Mouse (Mus musculus) hindbrain, embryonic 15.5 days (tissue): ENCODE measurements around the gene Bckdk. TPM values are rescaled to one million over a fixed set of nuclear protein-coding genes. Genes with fewer than 3 reads are reported as not detected.
"Not testable (repeated sequence)": the region's sequence is repeated elsewhere in the genome, so short reads cannot be mapped to it uniquely, and the experiment has no call there.

Experiments used
- ATAC-seq: fragments of 200-750 bp; cut with Nextera tagmentation; 2 replicates; pipeline ENCODE4 v1.8.0; 2017; ENCODE audit warnings: low read depth, moderate number of reproducible peaks, moderate TSS enrichment; ENCODE audit not compliant: low FRiP score
- H3K27ac ChIP-seq: fragments of 300-500 bp; sonication (generic); replicated peaks from 2 replicates; pipeline ENCODE4 v1.5.1; 2015; ENCODE audit warnings: mild to moderate bottlenecking, inconsistent platforms
- H3K27me3 ChIP-seq: fragments of 300-500 bp; sonication (generic); 2 replicates; pipeline ENCODE4 v1.6.1; 2015; ENCODE audit warnings: control low read depth, inconsistent platforms
- H3K36me3 ChIP-seq: fragments of 300-500 bp; sonication (generic); 2 replicates; pipeline ENCODE4 v1.6.1; 2015; ENCODE audit warnings: control low read depth, inconsistent platforms
- H3K4me1 ChIP-seq: fragments of 300-500 bp; sonication (generic); replicated peaks from 2 replicates; pipeline ENCODE4 v1.6.1; 2015; ENCODE audit warnings: control low read depth, inconsistent platforms
- H3K4me2 ChIP-seq: fragments of 300-500 bp; sonication (generic); 2 replicates; pipeline ENCODE4 v1.6.1; 2015; ENCODE audit warnings: moderate library complexity, mild to moderate bottlenecking, inconsistent platforms
- H3K4me3 ChIP-seq: fragments of 300-500 bp; sonication (generic); 2 replicates; pipeline ENCODE4 v1.5.1; 2015; ENCODE audit warnings: mild to moderate bottlenecking, inconsistent platforms
- H3K9ac ChIP-seq: fragments of 300-500 bp; sonication (generic); 2 replicates; pipeline ENCODE4 v1.6.1; 2015; ENCODE audit warnings: inconsistent platforms
- H3K9me3 ChIP-seq: fragments of 300-500 bp; sonication (generic); 2 replicates; pipeline ENCODE4 v1.6.1; 2016; ENCODE audit warnings: control low read depth, inconsistent platforms
- WGBS: fragments of 180-500 bp; shearing (Covaris S2); methylation state at CpG from one replicate; pipeline ENCODE4 v1.1.7; 2015; 5-methylcytosine and 5-hydroxymethylcytosine counted together
- polyA plus RNA-seq: library from polyadenylated mRNA; unstranded; fragments of >200 nt; fragmentation: Nextera tagmentation; extraction: Ambion mirVana; gene quantifications from 2 replicates; pipeline ENCODE4 v1.2.1, GENCODE M21; 2015

Bckdk gene
- polyA plus RNA-seq, 1 experiment from 2014 or later: 65.4 TPM

GRCm38 (mm10) chr7:127879301-127879700, 24.6 kb upstream of the Bckdk start:
- no peak for ATAC-seq
- Histone ChIP-seq H3K4me1 (peaks cover 29% of the 10 kb centered on the region), H3K4me2 (no peak overlapping the region), H3K4me3 (no peak overlapping the region), H3K9me3 (no peaks in the 10 kb centered on the region), H3K36me3 (peaks cover 57% of the 10 kb centered on the region), H3K27ac (no peak overlapping the region), H3K27me3 (no peaks in the 10 kb centered on the region), H3K9ac (no peak overlapping the region)
- 96% methylated on average over 9 of the region's 9 CpGs for WGBS

DNA sequence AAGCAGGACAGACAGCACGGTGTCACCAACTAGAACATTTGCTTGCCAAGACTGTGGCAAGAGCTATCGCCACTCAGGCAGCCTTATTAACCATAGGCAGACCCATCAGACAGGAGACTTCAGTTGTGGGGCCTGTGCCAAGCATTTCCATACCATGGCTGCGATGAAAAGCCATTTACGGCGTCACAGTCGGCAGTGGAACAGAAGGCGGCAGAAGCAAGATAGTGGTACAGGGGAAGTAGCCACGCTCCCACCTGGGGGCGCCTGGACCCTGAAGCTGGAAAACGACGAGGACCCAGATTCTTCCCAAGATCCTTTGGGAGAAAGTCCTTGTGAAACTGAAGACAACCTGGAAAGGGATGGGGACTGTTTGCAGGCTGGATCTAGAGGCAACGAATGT, 23.5 kb upstream of the Bckdk start:
- 89% methylated on average over 12 of the region's 12 CpGs for WGBS
- H3K4me1 ChIP-seq: peaks cover 27% of the 10 kb centered on the region
- no peak for ATAC-seq

DNA sequence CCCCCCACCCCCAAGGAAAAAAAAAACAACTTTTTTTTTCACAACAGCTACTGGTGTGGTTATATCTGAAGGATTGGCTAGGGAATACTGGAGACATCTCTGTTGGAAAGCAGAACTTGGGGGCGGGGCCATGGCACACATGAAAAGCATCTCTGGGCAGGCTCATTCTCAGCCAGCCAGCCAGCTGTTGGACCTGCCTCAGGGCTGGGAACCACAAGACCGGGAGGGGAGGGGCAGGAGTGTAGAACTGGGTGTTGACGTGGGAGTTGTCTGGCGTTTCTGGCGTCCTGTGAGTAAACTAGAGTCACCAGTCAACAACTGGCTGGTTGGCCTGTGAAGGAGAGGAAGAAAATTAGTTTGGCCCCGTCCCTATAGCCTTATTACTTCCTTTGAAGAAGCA, 17.9 kb upstream of the Bckdk start:
- peaks cover 83% of the 10 kb centered on the region for H3K36me3 ChIP-seq
- H3K4me1 ChIP-seq: peaks cover 23% of the 10 kb centered on the region
- H3K4me3 ChIP-seq: no peak overlapping the region
- no peak overlapping the region for H3K9ac ChIP-seq
- no peak overlapping the region for H3K27ac ChIP-seq
- 77% methylated on average over 6 of the region's 6 CpGs for WGBS
- ATAC-seq: no peak
- H3K4me2 ChIP-seq: no peak overlapping the region
- H3K27me3 ChIP-seq: no peaks in the 10 kb centered on the region
- no peaks in the 10 kb centered on the region for H3K9me3 ChIP-seq

More for the DNA sequence above, 23.5 kb upstream of the Bckdk start:
- H3K4me2 ChIP-seq: no peak overlapping the region
- no peak overlapping the region for H3K4me3 ChIP-seq
- no peak overlapping the region for H3K27ac ChIP-seq
- no peaks in the 10 kb centered on the region for H3K9me3 ChIP-seq
- peaks cover 66% of the 10 kb centered on the region for H3K36me3 ChIP-seq
- no peaks in the 10 kb centered on the region for H3K27me3 ChIP-seq
- H3K9ac ChIP-seq: no peak overlapping the region

DNA sequence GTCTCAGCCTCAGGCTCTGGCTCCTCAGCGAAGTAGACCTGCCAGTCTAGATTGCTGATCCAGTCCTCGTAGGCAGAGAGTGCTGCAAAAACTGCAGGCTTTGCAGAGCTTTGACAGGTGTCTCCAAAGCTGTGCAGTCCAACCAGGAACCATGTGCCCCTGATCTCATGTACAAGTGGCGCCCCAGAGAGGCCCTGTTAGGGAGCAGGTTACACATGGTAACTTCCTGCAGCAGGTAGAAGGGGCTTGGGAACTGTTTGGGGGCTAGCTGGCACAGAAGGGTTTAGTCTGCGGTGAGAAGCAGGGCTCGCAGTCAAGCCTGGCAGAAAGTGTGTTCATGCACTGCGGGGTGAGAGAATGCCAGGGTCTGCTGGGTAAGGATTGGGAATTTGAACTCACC, 17.3 kb upstream of the Bckdk start:
- WGBS: 95% methylated on average over 6 of the region's 6 CpGs

DNA sequence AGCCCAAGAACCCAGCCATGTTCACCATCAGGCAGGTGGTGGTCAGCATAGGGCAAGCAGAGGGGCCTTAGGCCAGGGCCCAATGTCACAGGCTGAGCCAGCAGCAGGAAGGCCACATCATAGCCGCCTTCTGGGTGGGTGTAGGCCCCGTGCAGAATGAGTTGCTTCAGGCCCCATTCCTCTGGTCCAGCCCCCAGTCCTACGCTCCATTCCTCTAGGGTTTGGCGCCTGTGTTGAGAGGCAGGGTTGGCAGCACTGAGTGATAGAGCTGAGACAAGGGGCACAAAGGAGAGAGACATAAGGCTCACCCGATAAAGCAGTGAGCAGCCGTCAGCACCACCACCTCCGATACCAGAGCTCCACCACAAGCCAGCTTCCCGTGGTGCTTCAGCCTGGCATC, 16.7 kb upstream of the Bckdk start:
- no peaks in the 10 kb centered on the region for H3K27me3 ChIP-seq
- ATAC-seq: no peak
- H3K4me1 ChIP-seq: peaks cover 23% of the 10 kb centered on the region
- 84% methylated on average over 8 of the region's 8 CpGs for WGBS
- H3K9me3 ChIP-seq: no peaks in the 10 kb centered on the region
- no peak overlapping the region for H3K9ac ChIP-seq
- H3K36me3 ChIP-seq: peaks cover 71% of the 10 kb centered on the region
- no peak overlapping the region for H3K27ac ChIP-seq
- H3K4me3 ChIP-seq: no peak overlapping the region
- no peak overlapping the region for H3K4me2 ChIP-seq

More for the DNA sequence above, 17.3 kb upstream of the Bckdk start:
- no peak for ATAC-seq
- H3K4me3 ChIP-seq: no peak overlapping the region
- H3K36me3 ChIP-seq: peaks cover 77% of the 10 kb centered on the region
- no peak overlapping the region for H3K4me2 ChIP-seq
- H3K9me3 ChIP-seq: no peaks in the 10 kb centered on the region
- no peak overlapping the region for H3K27ac ChIP-seq
- no peaks in the 10 kb centered on the region for H3K27me3 ChIP-seq
- H3K4me1 ChIP-seq: peaks cover 23% of the 10 kb centered on the region
- H3K9ac ChIP-seq: no peak overlapping the region

DNA sequence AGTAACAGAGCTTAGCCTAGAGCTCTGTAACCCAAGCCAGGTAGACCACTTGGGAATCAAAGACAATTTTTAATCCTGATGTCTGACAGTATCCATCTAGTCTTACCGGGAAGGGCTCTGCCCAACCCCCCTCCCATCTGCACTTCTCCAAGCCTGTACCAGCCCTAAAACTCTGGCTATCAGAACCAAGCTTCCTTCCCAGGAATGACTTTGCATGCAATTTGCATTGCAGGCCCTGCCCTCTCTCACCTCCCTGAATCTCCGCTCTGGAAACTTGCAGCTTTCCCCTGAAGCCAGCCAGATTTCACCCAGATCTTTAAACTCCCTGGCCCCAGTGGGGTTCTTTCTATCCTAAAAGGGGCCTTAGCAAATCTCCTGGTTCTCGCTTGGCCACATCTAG, 16.1 kb upstream of the Bckdk start:
- no peaks in the 10 kb centered on the region for H3K9me3 ChIP-seq
- no peak overlapping the region for H3K27ac ChIP-seq
- peaks cover 23% of the 10 kb centered on the region for H3K4me1 ChIP-seq
- no peaks in the 10 kb centered on the region for H3K27me3 ChIP-seq
- no peak for ATAC-seq
- H3K4me3 ChIP-seq: no peak overlapping the region
- no peak overlapping the region for H3K9ac ChIP-seq
- no peak overlapping the region for H3K4me2 ChIP-seq
- H3K36me3 ChIP-seq: peaks cover 69% of the 10 kb centered on the region
- WGBS: 87% methylated on average over 3 of the region's 3 CpGs

GRCm38 (mm10) chr7:127888821-127889220, 15.1 kb upstream of the Bckdk start:
- ATAC-seq: no peak
- H3K27ac ChIP-seq: no peak overlapping the region
- peaks cover 16% of the 10 kb centered on the region for H3K4me1 ChIP-seq
- peaks cover 64% of the 10 kb centered on the region for H3K36me3 ChIP-seq
- H3K4me2 ChIP-seq: no peak overlapping the region
- WGBS: 81% methylated on average over 3 of the region's 3 CpGs
- no peak overlapping the region for H3K9ac ChIP-seq
- no peak overlapping the region for H3K4me3 ChIP-seq
- H3K27me3 ChIP-seq: no peaks in the 10 kb centered on the region
- H3K9me3 ChIP-seq: no peaks in the 10 kb centered on the region

GRCm38 (mm10) chr7:127890798-127891197, 13.1 kb upstream of the Bckdk start, which contains the start of gene Prss53:
Prss53 (minus strand) TSS chr7:127890970.
- Histone ChIP-seq H3K4me2 (no peak within 1 kb of the TSS), H3K4me1 (peaks cover 17% of the 10 kb centered on the region), H3K9ac (no peak within 1 kb of the TSS), H3K4me3 (no peak within 1 kb of the TSS), H3K9me3 (no peaks in the 10 kb centered on the region), H3K27me3 (no peaks in the 10 kb centered on the region), H3K27ac (no peak within 1 kb of the TSS), H3K36me3 (peaks cover 48% of the 10 kb centered on the region)
- no peak for ATAC-seq
- WGBS: 41% methylated on average over 4 of the region's 4 CpGs

DNA sequence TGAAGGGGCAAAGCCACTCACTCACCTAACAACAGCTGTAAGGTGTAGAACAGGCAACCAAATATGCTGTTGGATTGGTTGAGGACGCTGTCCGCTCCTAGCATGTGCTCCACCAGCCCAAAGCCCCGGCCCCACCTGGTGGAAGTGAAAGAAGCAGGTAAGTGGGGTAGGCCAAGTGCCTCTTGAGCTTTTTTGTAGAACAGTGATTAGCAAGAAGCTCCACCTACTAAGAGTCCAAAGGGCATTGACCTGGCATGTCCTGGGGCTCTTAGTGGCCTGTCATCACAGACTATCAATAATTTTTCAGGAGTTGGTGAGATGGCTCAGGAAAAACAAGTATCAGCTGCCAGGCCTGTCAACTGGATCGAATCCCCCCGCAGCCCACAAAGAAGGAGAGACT, 9.4 kb upstream of the Bckdk start:
- H3K27ac ChIP-seq: no peak overlapping the region
- no peak overlapping the region for H3K9ac ChIP-seq
- ATAC-seq: no peak
- H3K27me3 ChIP-seq: no peaks in the 10 kb centered on the region
- peaks cover 11% of the 10 kb centered on the region for H3K4me1 ChIP-seq
- H3K36me3 ChIP-seq: peaks cover 14% of the 10 kb centered on the region
- no peaks in the 10 kb centered on the region for H3K9me3 ChIP-seq
- peak overlapping the region; percentile 87 for H3K4me2 ChIP-seq
- peak overlapping the region; percentile 82 for H3K4me3 ChIP-seq
- 87% methylated on average over 5 of the region's 5 CpGs for WGBS

- H3K27ac ChIP-seq: peak within 1 kb of the TSS; percentile 83
- H3K4me2 ChIP-seq: peak within 1 kb of the TSS; percentile 87
- WGBS: 0% methylated on average over 26 of the region's 26 CpGs
- peak within 1 kb of the TSS; percentile 82 for H3K4me3 ChIP-seq
- no peaks in the 10 kb centered on the region for H3K27me3 ChIP-seq
- H3K36me3 ChIP-seq: peaks cover 10% of the 10 kb centered on the region
- ATAC-seq: peak; percentile 98
- H3K9ac ChIP-seq: peak within 1 kb of the TSS; percentile 68
- no peaks in the 10 kb centered on the region for H3K9me3 ChIP-seq
- H3K4me1 ChIP-seq: peaks cover 11% of the 10 kb centered on the region
Measured at GRCm38 (mm10) chr7:127895442-127895841, 8.4 kb upstream of the Bckdk start, which contains the start of the genes Gm21974 and Vkorc1. Gm21974 (minus strand) TSS chr7:127895454. Vkorc1 (minus strand) TSS chr7:127895617.

GRCm38 (mm10) chr7:127895891-127896290, 8.0 kb upstream of the Bckdk start:
- not testable (repeated sequence) for H3K9me3 ChIP-seq, H3K27me3 ChIP-seq, ATAC-seq, H3K36me3 ChIP-seq, H3K9ac ChIP-seq
- WGBS: 71% methylated on average over 7 of the region's 7 CpGs
- Histone ChIP-seq H3K4me1 (peaks cover 11% of the 10 kb centered on the region), H3K27ac (0 out of 2 replicates have a peak overlapping the region, but pooled peaks have one; percentile 51), H3K4me2 (peak overlapping the region; percentile 87), H3K4me3 (peak overlapping the region; percentile 82)

DNA sequence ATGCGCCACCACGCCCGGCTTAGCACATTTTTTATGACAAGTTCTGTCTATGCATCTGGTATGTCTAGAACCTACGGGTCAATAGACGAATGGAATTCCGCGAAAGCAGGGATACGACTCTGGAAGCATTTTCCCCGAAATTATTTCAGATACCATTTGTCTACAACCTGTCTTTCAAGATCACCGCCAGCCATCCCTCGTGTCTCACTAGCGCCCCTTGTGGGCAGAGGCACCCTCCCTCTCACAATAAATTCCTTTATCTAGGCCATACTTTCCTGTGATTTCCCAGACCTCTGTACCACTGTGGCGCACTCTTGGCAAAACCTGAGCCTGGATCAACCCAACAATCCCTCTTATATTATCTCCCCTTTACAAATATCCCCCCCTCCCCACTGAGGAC, 7.5 kb upstream of the Bckdk start:
- H3K9ac ChIP-seq: no peak overlapping the region
- no peaks in the 10 kb centered on the region for H3K9me3 ChIP-seq
- H3K36me3 ChIP-seq: peaks cover 10% of the 10 kb centered on the region
- no peak for ATAC-seq
- H3K4me2 ChIP-seq: no peak overlapping the region
- peaks cover 11% of the 10 kb centered on the region for H3K4me1 ChIP-seq
- 57% methylated on average over 13 of the region's 13 CpGs for WGBS
- no peaks in the 10 kb centered on the region for H3K27me3 ChIP-seq
- H3K27ac ChIP-seq: no peak overlapping the region
- no peak overlapping the region for H3K4me3 ChIP-seq

- H3K36me3 ChIP-seq: peaks cover 8% of the 10 kb centered on the region
- no peaks in the 10 kb centered on the region for H3K9me3 ChIP-seq
- no peak overlapping the region for H3K9ac ChIP-seq
- H3K4me1 ChIP-seq: peaks cover 11% of the 10 kb centered on the region
- H3K4me3 ChIP-seq: no peak overlapping the region
- no peak for ATAC-seq
- no peaks in the 10 kb centered on the region for H3K27me3 ChIP-seq
- no peak overlapping the region for H3K27ac ChIP-seq
- no peak overlapping the region for H3K4me2 ChIP-seq
- 92% methylated on average over 7 of the region's 7 CpGs for WGBS
Measured at GRCm38 (mm10) chr7:127897542-127897941, 6.3 kb upstream of the Bckdk start.
